Mouse (Mus musculus) heart, adult 9 months (tissue): ENCODE measurements at regions not wholly inside any gene's neighbourhood (a gene's known extent, or its start where the extent isn't known, plus 50 kb on each side); places are given as distances from the start of the nearest gene placed in this dataset.

Experiments used
- DNase-seq, 2 experiments: peaks; one replicate each; pipeline ENCODE4 v3.0.0; 2022; ENCODE audit warnings: low spot score in 2 of 2

DNA sequence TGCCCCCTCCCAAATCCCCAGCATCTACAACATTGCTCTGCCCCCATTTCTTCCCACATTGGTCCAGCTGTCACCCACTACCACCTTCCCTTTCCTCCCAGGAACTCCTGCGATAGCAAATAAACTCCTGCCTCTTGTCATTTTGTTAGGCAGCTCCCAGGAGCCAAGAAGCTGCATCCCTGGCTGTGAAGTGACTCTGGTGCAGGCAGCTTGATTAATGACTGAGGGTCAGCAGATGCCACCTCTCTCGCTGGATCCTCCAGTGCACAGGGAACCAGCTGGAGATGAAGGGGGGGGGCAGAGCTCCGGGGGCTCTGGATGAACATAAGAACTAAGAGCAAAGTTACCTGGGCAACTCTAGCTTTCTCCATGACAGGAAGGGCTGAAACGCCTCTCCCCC, 235.2 kb downstream of the Gm45692 start:
- no peak for DNase-seq

GRCm38 (mm10) chr8:26356801-26357200, 237.5 kb downstream of the Gm45692 start:
- peak; percentile 45 to 74 for DNase-seq

GRCm38 (mm10) chr8:26358711-26359136, 239.4 kb downstream of the Gm45692 start:
- peak in 1 of 2 experiments; percentile 21 for DNase-seq

- DNase-seq, result no peak
Observed at GRCm38 (mm10) chr8:26362366-26362765, 243.0 kb downstream of the Gm45692 start.

DNA sequence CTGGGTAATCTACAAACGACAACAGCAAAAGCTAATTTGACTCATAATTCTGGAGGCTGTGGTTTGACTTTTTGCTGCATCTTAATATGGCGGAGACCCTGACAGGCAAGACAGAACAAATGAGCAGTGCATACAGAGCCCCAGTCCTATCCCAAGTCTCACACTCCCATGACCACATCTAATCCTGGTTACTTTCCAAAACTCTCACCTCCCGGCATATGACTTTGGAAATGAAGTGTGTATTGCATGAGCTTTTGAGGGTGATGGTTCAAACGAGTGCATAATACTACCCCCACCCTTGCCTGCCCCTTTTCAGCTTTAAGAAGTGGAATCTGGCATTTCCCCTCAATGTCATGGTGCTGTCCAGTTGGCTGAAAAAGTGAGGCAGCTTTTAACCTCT, 244.3 kb downstream of the Gm45692 start:
- DNase-seq, result no peak

GRCm38 (mm10) chr8:26364637-26365036, 245.3 kb downstream of the Gm45692 start:
- no peak for DNase-seq

- peak; percentile 30 to 80 for DNase-seq
Observed at GRCm38 (mm10) chr8:26380668-26381067, 261.3 kb downstream of the Gm45692 start.

GRCm38 (mm10) chr8:26382426-26382825, 263.1 kb downstream of the Gm45692 start:
- no peak for DNase-seq

- DNase-seq, result peak; percentile 2 to 13
Observed at GRCm38 (mm10) chr8:26383886-26384285, 264.6 kb downstream of the Gm45692 start.

GRCm38 (mm10) chr8:26384305-26384993, 265.1 kb downstream of the Gm45692 start:
- peak; percentile 52 to 61 for DNase-seq

DNA sequence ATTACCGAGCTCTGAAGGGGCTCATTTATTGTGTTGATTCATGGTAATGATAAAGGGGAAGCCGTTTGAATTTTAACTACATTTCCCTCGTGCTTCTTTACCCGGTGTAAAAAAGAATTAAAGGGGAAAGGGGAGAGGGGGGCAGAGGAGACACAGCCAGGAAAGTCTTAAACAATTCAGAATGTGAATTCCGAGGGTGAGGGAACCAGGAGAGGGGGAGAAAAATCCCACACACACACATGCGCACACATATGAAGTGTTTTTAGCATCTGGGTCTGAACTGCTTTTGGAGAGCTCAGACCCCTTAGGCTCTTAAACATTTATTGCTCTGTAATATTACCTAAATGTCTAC, 265.6 kb downstream of the Gm45692 start:
- DNase-seq, result no peak

DNA sequence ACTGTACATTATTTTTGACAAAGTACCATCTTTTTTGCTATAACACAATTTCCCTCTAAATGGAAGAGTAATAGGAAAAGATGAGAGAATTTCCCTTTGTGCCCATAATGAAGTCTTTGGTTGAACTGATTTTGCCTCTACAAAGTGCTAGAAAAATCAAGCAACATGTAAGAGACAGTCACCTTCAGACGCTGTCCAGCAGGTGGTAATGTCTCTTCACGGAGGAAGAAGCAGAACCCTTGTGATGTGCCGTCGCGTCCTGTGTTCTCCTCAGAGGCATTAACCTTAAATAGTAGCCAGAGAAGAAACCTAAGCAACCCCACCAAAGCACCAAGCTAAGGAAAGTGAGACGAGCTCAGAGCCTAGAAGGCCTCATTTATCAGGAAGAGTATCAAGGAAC, 275.7 kb downstream of the Gm45692 start:
- no peak for DNase-seq

GRCm38 (mm10) chr8:26420002-26420401, 300.7 kb downstream of the Gm45692 start:
- DNase-seq, result no peak

GRCm38 (mm10) chr8:26420536-26420935, 301.2 kb downstream of the Gm45692 start:
- DNase-seq, result no peak

- no peak for DNase-seq
Observed at GRCm38 (mm10) chr8:26427311-26427710, 308.0 kb downstream of the Gm45692 start.

DNA sequence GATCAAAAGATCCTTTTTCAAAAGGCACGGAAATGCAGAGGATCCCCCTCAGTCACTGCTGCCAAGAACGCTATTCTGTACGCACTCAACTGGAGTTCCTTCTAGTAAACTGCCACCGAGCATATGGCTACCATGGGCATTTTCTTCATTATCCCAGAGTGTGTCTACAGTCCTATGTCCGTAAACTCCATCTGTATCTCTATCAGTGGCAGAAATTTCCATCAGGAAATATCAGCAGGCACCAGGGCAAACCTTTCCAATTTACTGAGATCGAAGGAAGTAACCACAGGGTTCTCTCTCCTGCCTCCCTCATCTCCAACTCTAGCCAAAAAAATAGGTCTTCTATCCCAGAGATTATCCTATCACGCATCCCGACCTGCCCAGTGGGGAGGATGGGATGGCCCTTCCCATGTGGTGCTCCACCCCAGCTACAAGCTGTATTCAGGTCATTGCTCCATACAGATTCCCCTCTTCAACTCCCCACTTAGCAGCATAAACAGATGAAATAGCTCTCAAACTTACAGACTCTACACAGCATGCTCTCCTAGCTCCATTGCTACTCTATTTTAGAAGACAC, 310.5 kb downstream of the Gm45692 start:
- no peak for DNase-seq

- DNase-seq, result no peak
Observed at GRCm38 (mm10) chr8:26432161-26432919, 313.0 kb downstream of the Gm45692 start.

- no peak for DNase-seq
Observed at GRCm38 (mm10) chr8:26436236-26436635, 316.9 kb downstream of the Gm45692 start.

DNA sequence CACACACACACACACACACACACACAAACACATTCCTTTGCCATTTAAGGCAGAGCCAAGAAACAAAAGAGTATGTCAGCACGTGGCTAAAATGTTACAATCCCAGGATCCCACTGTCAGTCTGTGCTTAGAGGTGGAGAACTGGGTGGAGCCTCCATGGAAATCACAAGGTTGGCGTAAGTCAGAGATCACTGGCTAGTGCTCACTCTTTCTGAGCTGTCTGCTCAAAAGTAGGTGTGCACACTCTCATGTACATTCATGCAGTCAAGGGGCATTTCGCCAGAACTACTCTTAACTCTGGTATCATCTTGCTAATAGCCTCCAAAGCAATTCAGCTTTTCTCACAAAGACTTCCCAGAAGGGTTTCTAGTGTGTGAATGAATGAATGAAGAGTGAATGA, 318.2 kb downstream of the Gm45692 start:
- no peak for DNase-seq

GRCm38 (mm10) chr8:26438246-26438862, 319.0 kb downstream of the Gm45692 start:
- no peak for DNase-seq

- DNase-seq, result no peak
Observed at GRCm38 (mm10) chr8:26438877-26439276, 319.5 kb downstream of the Gm45692 start.

DNA sequence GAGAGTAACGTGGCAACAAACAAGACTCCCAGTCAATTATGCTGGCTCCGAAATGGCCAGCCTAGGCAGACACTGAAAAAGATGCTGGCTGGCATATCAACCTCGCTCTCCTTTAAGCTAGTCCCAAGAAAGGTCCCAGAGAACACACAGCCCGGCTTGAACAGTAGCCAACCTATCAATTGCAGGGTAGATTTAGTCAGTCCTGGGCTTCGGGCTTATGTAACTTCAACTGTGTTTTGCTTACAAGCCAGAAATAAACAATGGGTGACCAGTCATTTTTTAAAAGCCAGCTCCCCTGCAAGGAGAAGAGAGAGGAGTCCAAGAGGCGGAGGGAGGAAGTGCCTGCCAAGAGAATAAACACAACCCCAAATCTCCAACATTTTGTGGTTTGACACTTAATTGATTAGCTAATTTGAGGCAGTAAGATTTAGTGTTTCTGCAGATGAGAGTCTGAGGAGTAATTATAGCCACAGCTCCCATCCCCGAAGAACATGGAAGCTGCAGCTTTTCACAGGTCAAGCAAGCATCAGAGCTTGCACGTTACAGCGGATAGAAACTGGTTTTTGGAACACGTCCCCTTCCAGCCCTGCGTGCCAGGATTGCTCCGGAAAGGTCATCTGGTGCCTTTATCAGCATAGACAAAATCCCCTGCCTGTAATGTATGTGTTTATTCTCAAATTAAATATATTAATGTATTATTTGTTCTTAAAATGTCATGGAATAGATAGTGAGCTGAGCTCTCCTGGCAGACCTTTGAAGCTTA, 322.1 kb downstream of the Gm45692 start:
- DNase-seq, result peak; percentile 21 to 27
